9 mouse cellular contexts compared by ENCODE assay signal in genomic region chr3:28170911-28171618, GRCm38 (mm10).
DNase-seq lines count a peak whose midpoint lies in the region; ATAC-seq lines count a peak whose summit lies in the region.
"Had no signal": no experiment of that assay in that cellular context is flagged by ENCODE, and none has a peak within 500 bp of the region (broad histone marks: within the 10 kb centered on the region; RNA-seq: fewer than 3 reads in every experiment).

No protein-coding gene starts in this region.

- DNase-seq in layer of hippocampus, adult 11-12 months (ENCODE audit: low spot score): peak; percentile 53
- DNase-seq in layer of hippocampus, adult 8-10 months (ENCODE audit: low spot score in 2 of 2): no peak
- DNase-seq in adrenal gland, postnatal 36 days: peak; percentile 22 to 56
- peak; percentile 41 for DNase-seq in gastrocnemius, postnatal 14 days
- peak; percentile 62 for DNase-seq in kidney, adult 11 months
- peak; percentile 70 for DNase-seq in retina, postnatal 1 day
- no peak for DNase-seq in right cerebral cortex, postnatal 4 days

- 38% methylated on average over 17 of the region's 17 CpGs for WGBS in lung, embryonic 15.5 days

- H3K27me3 ChIP-seq in lung, embryonic 15.5 days: no peaks in the 10 kb centered on the region
- H3K27me3 ChIP-seq: midbrain, embryonic 12.5 days had no signal

- intact Hi-C loops in gastrocnemius, postnatal 14 days (cut with DNase I; ENCODE audit: low total_unique reads): no loop called here

- H3K4me1 ChIP-seq in lung, embryonic 15.5 days: peaks cover 11% of the 10 kb centered on the region

- H3K36me3 ChIP-seq in lung, embryonic 15.5 days: no peaks in the 10 kb centered on the region
- H3K36me3 ChIP-seq: midbrain, embryonic 12.5 days had no signal

- H3K4me2 ChIP-seq in lung, embryonic 15.5 days: peak overlapping the region; percentile 28
- H3K4me2 ChIP-seq: midbrain, embryonic 12.5 days had no signal

- H3K9me3 ChIP-seq in lung, embryonic 15.5 days: no peaks in the 10 kb centered on the region
- H3K9me3 ChIP-seq: midbrain, embryonic 12.5 days had no signal

- no peak overlapping the region for H3K9ac ChIP-seq in lung, embryonic 15.5 days
- H3K9ac ChIP-seq: midbrain, embryonic 12.5 days had no signal

- peak; percentile 70; the same call in 1 of the 2 replicates for ATAC-seq in lung, embryonic 15.5 days (ENCODE audit: borderline replicate concordance, extremely low read depth, low FRiP score, low TSS enrichment)

- 0 out of 2 replicates have a peak overlapping the region, but pooled peaks have one; percentile 16 for H3K27ac ChIP-seq in lung, embryonic 15.5 days
- H3K27ac ChIP-seq: midbrain, embryonic 12.5 days had no signal

- H3K4me3 ChIP-seq in lung, embryonic 15.5 days: no peak overlapping the region
- H3K4me3 ChIP-seq: midbrain, embryonic 12.5 days had no signal

Comparison
In these comparisons a context has a peak if more than half of its experiments do, and no peak if none do; other contexts are left out.
1. DNase-seq: peak in layer of hippocampus, adult 11-12 months (single experiment), adrenal gland, postnatal 36 days (2 of 2), gastrocnemius, postnatal 14 days (single experiment), kidney, adult 11 months (single experiment) and retina, postnatal 1 day (single experiment); none in layer of hippocampus, adult 8-10 months (0 of 2) and right cerebral cortex, postnatal 4 days (single experiment).